Mouse (Mus musculus) neural tube, embryonic 13.5 days (tissue): ENCODE measurements at regions not wholly inside any gene's neighbourhood (a gene's known extent, or its start where the extent isn't known, plus 50 kb on each side); places are given as distances from the start of the nearest gene placed in this dataset.

Source experiments
- ATAC-seq: fragments of 200-750 bp; cut with Nextera tagmentation; 2 replicates; pipeline ENCODE4 v1.8.0; 2017; ENCODE audit warnings: low read depth, mild to moderate bottlenecking, moderate TSS enrichment, moderate library complexity
- H3K27ac ChIP-seq: fragments of 300-500 bp; sonication (generic); replicated peaks from 2 replicates; pipeline ENCODE4 v1.5.1; 2015; ENCODE audit warnings: moderate library complexity, mild to moderate bottlenecking, inconsistent platforms
- H3K27me3 ChIP-seq: fragments of 300-500 bp; sonication (generic); 2 replicates; pipeline ENCODE4 v1.6.1; 2015; ENCODE audit warnings: mild to moderate bottlenecking, inconsistent platforms
- H3K36me3 ChIP-seq: fragments of 300-500 bp; sonication (generic); 2 replicates; pipeline ENCODE4 v1.6.1; 2015; ENCODE audit warnings: mild to moderate bottlenecking, inconsistent platforms
- H3K4me1 ChIP-seq: fragments of 300-500 bp; sonication (generic); replicated peaks from 2 replicates; pipeline ENCODE4 v1.6.1; 2015; ENCODE audit warnings: inconsistent platforms
- H3K4me2 ChIP-seq: fragments of 300-500 bp; sonication (generic); 2 replicates; pipeline ENCODE4 v1.6.1; 2015; ENCODE audit warnings: inconsistent platforms, mild to moderate bottlenecking, moderate library complexity
- H3K4me3 ChIP-seq: fragments of 300-500 bp; sonication (generic); 2 replicates; pipeline ENCODE4 v1.5.1; 2015; ENCODE audit warnings: mild to moderate bottlenecking, inconsistent platforms
- H3K9ac ChIP-seq: fragments of 300-500 bp; sonication (generic); 2 replicates; pipeline ENCODE4 v1.6.1; 2015; ENCODE audit warnings: moderate library complexity, mild to moderate bottlenecking, inconsistent platforms
- H3K9me3 ChIP-seq: fragments of 300-500 bp; sonication (generic); 2 replicates; pipeline ENCODE4 v1.6.1; 2016; ENCODE audit warnings: inconsistent platforms
- WGBS: fragments of 180-500 bp; shearing (Covaris S2); methylation state at CpG from one replicate; pipeline ENCODE4 v1.1.7; 2015; 5-methylcytosine and 5-hydroxymethylcytosine counted together

GRCm38 (mm10) chr19:56653292-56653691 lies 68.7 kb upstream of the Adrb1 start:
- no peak overlapping the region for H3K27ac ChIP-seq
- no peak overlapping the region for H3K4me3 ChIP-seq
- H3K36me3 ChIP-seq, result no peaks in the 10 kb centered on the region
- no peaks in the 10 kb centered on the region for H3K9me3 ChIP-seq
- no peak overlapping the region for H3K9ac ChIP-seq
- peak overlapping the region; percentile 45; the same call in 1 of the 2 replicates for H3K4me2 ChIP-seq
- H3K27me3 ChIP-seq, result no peaks in the 10 kb centered on the region
- ATAC-seq, result no peak
- WGBS, result 84% methylated on average over 9 of the region's 9 CpGs
- H3K4me1 ChIP-seq, result peaks cover 16% of the 10 kb centered on the region

DNA sequence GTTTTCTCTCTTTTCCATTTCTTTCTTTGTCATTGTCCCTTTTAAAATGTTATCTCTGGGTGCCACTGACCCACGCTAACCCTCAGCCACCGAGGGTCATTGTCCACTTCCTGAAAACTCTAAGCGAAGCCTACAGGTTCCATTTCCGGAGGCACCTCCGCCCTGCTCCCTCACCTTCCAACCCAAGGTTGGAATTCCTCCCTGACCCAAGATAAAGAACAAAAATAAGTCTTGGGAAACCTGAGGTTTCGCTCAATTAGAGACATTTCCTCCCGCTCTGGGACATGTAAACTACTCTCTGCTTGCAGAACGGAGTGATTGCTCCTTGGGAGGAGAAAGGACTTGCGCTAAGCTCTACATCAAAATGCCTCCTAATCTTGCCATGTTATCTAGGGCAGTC lies 66.7 kb upstream of the Adrb1 start:
- WGBS, result 92% methylated on average over 9 of the region's 9 CpGs
- Histone ChIP-seq H3K4me3 (no peak overlapping the region), H3K36me3 (no peaks in the 10 kb centered on the region), H3K4me1 (peaks cover 16% of the 10 kb centered on the region), H3K4me2 (no peak overlapping the region), H3K27me3 (no peaks in the 10 kb centered on the region), H3K27ac (no peak overlapping the region), H3K9ac (no peak overlapping the region), H3K9me3 (no peaks in the 10 kb centered on the region)
- no peak for ATAC-seq

DNA sequence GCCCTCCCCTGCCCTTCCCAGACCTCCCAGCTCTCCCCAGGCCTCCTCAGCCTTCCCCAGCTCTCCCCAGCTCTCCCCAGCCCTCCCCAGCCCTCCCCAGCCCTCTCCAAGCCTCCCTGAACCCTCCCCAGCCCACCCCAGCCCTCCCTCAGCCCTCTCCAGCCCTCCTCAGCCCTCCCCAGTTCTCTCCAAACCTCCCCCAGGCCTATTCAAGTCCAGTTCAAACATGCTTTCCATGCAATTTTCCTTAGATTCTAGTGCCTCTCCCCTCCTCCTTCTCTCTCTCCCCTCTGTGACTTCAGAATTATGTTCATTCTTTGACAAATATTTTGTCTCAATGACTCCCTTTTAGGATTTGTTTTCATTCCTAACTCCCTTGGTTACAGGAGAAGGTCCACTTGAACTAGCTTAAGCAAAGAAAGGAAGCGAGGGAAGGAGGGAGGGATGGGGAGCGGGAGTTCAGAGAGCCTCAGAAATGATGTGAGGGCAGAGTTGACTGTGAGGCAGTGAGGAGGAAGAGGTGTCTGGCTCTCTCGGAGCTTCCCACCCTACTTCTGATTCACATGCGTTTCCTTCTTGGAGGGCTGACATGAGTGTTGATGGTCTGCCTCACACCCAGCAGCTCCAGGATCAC lies 61.3 kb upstream of the Adrb1 start:
- no peak for ATAC-seq
- Histone ChIP-seq H3K4me1 (peaks cover 11% of the 10 kb centered on the region; the same call in 1 of the 2 replicates), H3K36me3 (no peaks in the 10 kb centered on the region), H3K27me3 (no peaks in the 10 kb centered on the region), H3K27ac (no peak overlapping the region), H3K9ac (no peak overlapping the region), H3K4me3 (no peak overlapping the region), H3K4me2 (no peak overlapping the region), H3K9me3 (no peaks in the 10 kb centered on the region)
- 81% methylated on average over 4 of the region's 4 CpGs for WGBS

- no peaks in the 10 kb centered on the region for H3K27me3 ChIP-seq
- WGBS, result 92% methylated on average over 10 of the region's 10 CpGs
- H3K9me3 ChIP-seq, result no peaks in the 10 kb centered on the region
- H3K9ac ChIP-seq, result no peak overlapping the region
- H3K4me1 ChIP-seq, result peaks cover 11% of the 10 kb centered on the region; the same call in 1 of the 2 replicates
- ATAC-seq, result no peak
- no peak overlapping the region for H3K27ac ChIP-seq
- H3K4me2 ChIP-seq, result no peak overlapping the region
- H3K36me3 ChIP-seq, result no peaks in the 10 kb centered on the region
- H3K4me3 ChIP-seq, result no peak overlapping the region
These were observed 58.3 kb upstream of the Adrb1 start for GRCm38 (mm10) chr19:56663474-56664227.

GRCm38 (mm10) chr19:56664307-56664775 lies 57.7 kb upstream of the Adrb1 start:
- H3K27ac ChIP-seq, result no peak overlapping the region
- 68% methylated on average over 10 of the region's 10 CpGs for WGBS

GRCm38 (mm10) chr19:56664944-56665663 lies 56.9 kb upstream of the Adrb1 start:
- no peak overlapping the region for H3K27ac ChIP-seq
- H3K9ac ChIP-seq, result no peak overlapping the region
- ATAC-seq, result no peak

More at GRCm38 (mm10) chr19:56664307-56664775, 57.7 kb upstream of the Adrb1 start:
- Histone ChIP-seq H3K4me3 (no peak overlapping the region), H3K9me3 (no peaks in the 10 kb centered on the region), H3K27me3 (no peaks in the 10 kb centered on the region), H3K9ac (no peak overlapping the region), H3K4me1 (peaks cover 11% of the 10 kb centered on the region; the same call in 1 of the 2 replicates), H3K4me2 (no peak overlapping the region), H3K36me3 (no peaks in the 10 kb centered on the region)
- peak; percentile 23; the same call in 1 of the 2 replicates for ATAC-seq

GRCm38 (mm10) chr19:56665972-56666371 lies 56.0 kb upstream of the Adrb1 start:
- Histone ChIP-seq H3K4me2 (no peak overlapping the region), H3K27me3 (no peaks in the 10 kb centered on the region), H3K9me3 (no peaks in the 10 kb centered on the region), H3K4me1 (peaks cover 11% of the 10 kb centered on the region; the same call in 1 of the 2 replicates), H3K4me3 (no peak overlapping the region), H3K27ac (no peak overlapping the region), H3K9ac (no peak overlapping the region), H3K36me3 (no peaks in the 10 kb centered on the region)
- WGBS, result 83% methylated on average over 1 of the region's 1 CpGs
- ATAC-seq, result no peak

More at GRCm38 (mm10) chr19:56664944-56665663, 56.9 kb upstream of the Adrb1 start:
- Histone ChIP-seq H3K27me3 (no peaks in the 10 kb centered on the region), H3K9me3 (no peaks in the 10 kb centered on the region), H3K4me2 (no peak overlapping the region), H3K4me1 (peaks cover 11% of the 10 kb centered on the region; the same call in 1 of the 2 replicates), H3K4me3 (no peak overlapping the region), H3K36me3 (no peaks in the 10 kb centered on the region)
- WGBS, result 66% methylated on average over 7 of the region's 7 CpGs

DNA sequence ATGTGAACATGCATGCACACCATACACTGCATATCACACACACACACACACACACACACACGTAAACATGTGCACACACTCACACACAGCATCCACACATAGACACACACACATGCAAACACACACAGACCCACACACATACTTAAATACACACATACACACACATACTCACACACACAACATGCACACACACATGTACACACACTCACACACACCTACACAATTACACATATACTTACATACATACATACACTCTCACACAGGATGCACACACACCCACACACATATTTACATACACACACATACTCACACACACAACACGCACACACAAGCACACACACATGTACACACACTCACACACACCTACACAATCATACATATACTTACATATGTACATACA lies 54.1 kb upstream of the Adrb1 start:
- no peak for ATAC-seq
- Histone ChIP-seq H3K27me3 (no peaks in the 10 kb centered on the region), H3K9ac (no peak overlapping the region), H3K4me2 (no peak overlapping the region), H3K4me3 (no peak overlapping the region), H3K9me3 (no peaks in the 10 kb centered on the region), H3K36me3 (no peaks in the 10 kb centered on the region), H3K27ac (no peak overlapping the region), H3K4me1 (peaks cover 11% of the 10 kb centered on the region; the same call in 1 of the 2 replicates)
- 88% methylated on average over 2 of the region's 2 CpGs for WGBS

DNA sequence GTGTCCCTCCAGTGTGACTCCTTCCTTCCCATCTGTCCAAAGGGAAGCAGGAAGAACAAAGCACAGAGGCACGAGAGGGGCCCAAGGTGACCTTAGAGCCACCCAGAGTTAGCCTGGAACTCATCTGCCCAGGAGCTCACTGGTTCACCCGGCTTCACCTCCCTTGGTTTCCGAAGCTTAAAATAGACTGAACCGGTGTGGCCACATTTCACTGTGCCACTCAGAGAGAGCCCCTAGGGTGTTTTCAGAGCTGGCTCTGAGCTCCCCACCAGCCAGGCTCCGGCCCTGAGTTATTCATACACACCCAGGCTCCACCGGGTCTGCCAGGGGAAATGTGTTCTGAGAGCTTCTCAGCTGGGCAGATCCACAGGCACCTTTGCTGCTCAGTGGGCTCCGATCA lies 53.0 kb upstream of the Adrb1 start:
- Histone ChIP-seq H3K4me2 (no peak overlapping the region), H3K27ac (no peak overlapping the region), H3K36me3 (no peaks in the 10 kb centered on the region), H3K9me3 (no peaks in the 10 kb centered on the region), H3K4me3 (no peak overlapping the region), H3K9ac (no peak overlapping the region), H3K4me1 (peaks cover 11% of the 10 kb centered on the region; the same call in 1 of the 2 replicates), H3K27me3 (no peaks in the 10 kb centered on the region)
- no peak for ATAC-seq
- 69% methylated on average over 7 of the region's 7 CpGs for WGBS

DNA sequence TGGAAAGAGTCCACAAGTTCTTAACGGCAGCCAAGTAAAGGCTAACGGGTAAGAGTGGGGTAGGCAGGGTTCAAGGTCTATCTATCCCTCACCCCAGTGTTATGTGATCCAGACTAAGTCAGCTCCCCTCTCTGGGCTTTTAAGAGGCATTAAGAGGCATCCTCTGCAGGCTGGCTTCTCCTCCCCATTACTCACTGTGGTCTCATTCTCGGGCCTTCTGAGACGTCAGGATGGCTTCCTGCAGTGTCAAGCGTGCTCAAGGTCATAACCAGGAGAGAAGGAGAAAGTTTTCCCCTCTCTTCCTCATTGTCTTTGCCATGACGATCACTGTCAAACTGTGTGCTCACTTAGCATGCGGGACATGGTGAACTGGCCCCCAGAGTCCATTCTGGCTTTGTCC lies 52.5 kb upstream of the Adrb1 start:
- no peak overlapping the region for H3K9ac ChIP-seq
- H3K36me3 ChIP-seq, result no peaks in the 10 kb centered on the region
- WGBS, result 75% methylated on average over 7 of the region's 7 CpGs
- no peak overlapping the region for H3K27ac ChIP-seq
- no peak for ATAC-seq
- peaks cover 7% of the 10 kb centered on the region; the same call in 1 of the 2 replicates for H3K4me1 ChIP-seq
- H3K9me3 ChIP-seq, result no peaks in the 10 kb centered on the region
- no peak overlapping the region for H3K4me3 ChIP-seq
- no peak overlapping the region for H3K4me2 ChIP-seq
- H3K27me3 ChIP-seq, result no peaks in the 10 kb centered on the region
